In genomic region chr4:58552731-58553630, GRCm38 (mm10) we compare ENCODE assay signal across 8 mouse cellular contexts. TPM values are rescaled to one million over a fixed set of nuclear protein-coding genes. Genes with fewer than 3 reads are reported as not detected.
A peak's percentile ranks its signal among the peaks of the same experiment; 100 is the strongest.
DNase-seq lines count a peak whose midpoint lies in the region; ATAC-seq lines count a peak whose summit lies in the region.

No protein-coding gene starts in this region.

- H3K9me3 ChIP-seq in intestine, embryonic 15.5 days, result no peaks in the 10 kb centered on the region
- no peaks in the 10 kb centered on the region for H3K9me3 ChIP-seq in limb, embryonic 12.5 days
- H3K9me3 ChIP-seq in midbrain, embryonic 12.5 days, result no peaks in the 10 kb centered on the region

- peak overlapping the region; percentile 92 for H3K27ac ChIP-seq in intestine, embryonic 15.5 days
- peak overlapping the region; percentile 96 for H3K27ac ChIP-seq in limb, embryonic 12.5 days
- peak overlapping the region; percentile 36; the same call in 1 of the 2 replicates for H3K27ac ChIP-seq in midbrain, embryonic 12.5 days (replicated peaks)

- H3K36me3 ChIP-seq in intestine, embryonic 15.5 days, result no peaks in the 10 kb centered on the region; the same call in 1 of the 2 replicates
- peaks cover 17% of the 10 kb centered on the region for H3K36me3 ChIP-seq in limb, embryonic 12.5 days
- no peaks in the 10 kb centered on the region for H3K36me3 ChIP-seq in midbrain, embryonic 12.5 days

- peak overlapping the region; percentile 92 for H3K4me2 ChIP-seq in intestine, embryonic 15.5 days (replicated peaks)
- H3K4me2 ChIP-seq in limb, embryonic 12.5 days, result peak overlapping the region; percentile 84
- peak overlapping the region; percentile 88 for H3K4me2 ChIP-seq in midbrain, embryonic 12.5 days (replicated peaks)

- peak overlapping the region; percentile 74 for H3K4me3 ChIP-seq in intestine, embryonic 15.5 days (replicated peaks)
- peak overlapping the region; percentile 68 for H3K4me3 ChIP-seq in limb, embryonic 12.5 days (replicated peaks)
- peak overlapping the region; percentile 67 for H3K4me3 ChIP-seq in midbrain, embryonic 12.5 days

- WGBS in intestine, embryonic 15.5 days, result under 1% methylated on average over 71 of the region's 71 CpGs
- under 1% methylated on average over 64 of the region's 71 CpGs for WGBS in limb, embryonic 12.5 days
- under 1% methylated on average over 55 of the region's 71 CpGs for WGBS in midbrain, embryonic 12.5 days

- H3K27me3 ChIP-seq in intestine, embryonic 15.5 days (replicated peaks), result no peaks in the 10 kb centered on the region
- no peaks in the 10 kb centered on the region for H3K27me3 ChIP-seq in limb, embryonic 12.5 days
- H3K27me3 ChIP-seq in midbrain, embryonic 12.5 days, result peaks cover 28% of the 10 kb centered on the region

- DNase-seq in adrenal gland, adult 18-20 months (ENCODE audit: low spot score in 2 of 2), result peak; percentile 71 to 77
- peak; percentile 83 for DNase-seq in gastrocnemius, postnatal 25 days
- DNase-seq in spleen, postnatal 10 days (ENCODE audit: low spot score in 2 of 2), result peak; percentile 14 to 62
- no peak for DNase-seq in c-Kit-positive CD71-positive TER-119-positive erythroid progenitor cells, embryonic 14.5 days (ENCODE audit: low spot score)

- peak; percentile 57 for ATAC-seq in common myeloid progenitor, adult 5-6 weeks (replicated peaks; ENCODE audit: low read depth, poor library complexity, severe bottlenecking)
- ATAC-seq in intestine, embryonic 15.5 days, result peak; percentile 95
- peak; percentile 82 for ATAC-seq in limb, embryonic 12.5 days (ENCODE audit: insufficient number of reproducible peaks, insufficient read depth, low FRiP score, low TSS enrichment, low read depth)
- ATAC-seq in midbrain, embryonic 12.5 days (ENCODE audit: low FRiP score, low read depth), result peak; percentile 92

- H3K4me1 ChIP-seq in intestine, embryonic 15.5 days (replicated peaks), result peaks cover 4% of the 10 kb centered on the region
- peaks cover 50% of the 10 kb centered on the region for H3K4me1 ChIP-seq in limb, embryonic 12.5 days (replicated peaks)
- peaks cover 10% of the 10 kb centered on the region; the same call in 1 of the 2 replicates for H3K4me1 ChIP-seq in midbrain, embryonic 12.5 days

- peak overlapping the region; percentile 77 for H3K9ac ChIP-seq in intestine, embryonic 15.5 days
- H3K9ac ChIP-seq in limb, embryonic 12.5 days (replicated peaks), result peak overlapping the region; percentile 83
- H3K9ac ChIP-seq in midbrain, embryonic 12.5 days (replicated peaks), result peak overlapping the region; percentile 62

RNA-seq across cellular contexts. Expression of gene Lpar1, which starts 0.7 kb away (rescaled TPM):
- total RNA-seq in adrenal gland, adult 18-20 months (2021), result 10 to 100 TPM; 19.1 to 22.8 TPM
- 0.50 and 10.9 TPM in 2 replicates for total RNA-seq in common myeloid progenitor, adult 5-6 weeks (2017)
- total RNA-seq in gastrocnemius, postnatal 25 days (2021), result 10 to 100 TPM; 14.8 to 15.4 TPM
- 50.0 and 55.9 TPM in 2 replicates for polyA plus RNA-seq in intestine, embryonic 15.5 days (2015; fragmentation: Nextera tagmentation; extraction: Ambion mirVana)
- polyA plus RNA-seq in limb, embryonic 12.5 days (2016; fragmentation: Nextera tagmentation; extraction: Ambion mirVana), result 247 and 253 TPM in 2 replicates
- polyA plus RNA-seq in midbrain, embryonic 12.5 days (2016; fragmentation: Nextera tagmentation; extraction: Ambion mirVana), result 35.3 and 46.4 TPM in 2 replicates

Comparison
In these comparisons a context has a peak if more than half of its experiments do, and no peak if none do; other contexts are left out.
1. H3K27ac ChIP-seq: peak in every context shown above with its lines; median percentile 96 in limb, embryonic 12.5 days; 92 in intestine, embryonic 15.5 days; 36 in midbrain, embryonic 12.5 days.